Mouse (Mus musculus) hindbrain, embryonic 16.5 days (tissue): Measurements from ENCODE around the gene Cfap43. TPM values are rescaled to one million over a fixed set of nuclear protein-coding genes. Genes with fewer than 3 reads are reported as not detected.

ENCODE experiments used
- ATAC-seq: fragments of 200-750 bp; cut with Nextera tagmentation; 2 replicates; pipeline ENCODE4 v1.8.0; 2017; ENCODE audit warnings: moderate TSS enrichment, moderate library complexity
- H3K27ac ChIP-seq: fragments of 300-500 bp; sonication (generic); 2 replicates; pipeline ENCODE4 v1.5.1; 2014; ENCODE audit warnings: low read depth, mild to moderate bottlenecking, control low read depth, low read length, moderate library complexity
- H3K27me3 ChIP-seq: fragments of 300-500 bp; sonication (generic); replicated peaks from 2 replicates; pipeline ENCODE4 v1.6.1; 2014; ENCODE audit warnings: low read length; ENCODE audit not compliant: control insufficient read depth, insufficient read depth
- H3K36me3 ChIP-seq: fragments of 300-500 bp; sonication (generic); 2 replicates; pipeline ENCODE4 v1.6.1; 2014; ENCODE audit warnings: mild to moderate bottlenecking, low read length, moderate library complexity, mixed read lengths; ENCODE audit not compliant: control insufficient read depth, insufficient read depth
- H3K4me1 ChIP-seq: fragments of 300-500 bp; sonication (generic); 2 replicates; pipeline ENCODE4 v1.6.1; 2014; ENCODE audit warnings: low read depth, low read length; ENCODE audit not compliant: control insufficient read depth, insufficient read depth
- H3K4me2 ChIP-seq: fragments of 300-500 bp; sonication (generic); 2 replicates; pipeline ENCODE4 v1.6.1; 2014; ENCODE audit warnings: mild to moderate bottlenecking, low read length, control low read depth, moderate library complexity
- H3K4me3 ChIP-seq: fragments of 300-500 bp; sonication (generic); 2 replicates; pipeline ENCODE4 v1.5.1; 2014; ENCODE audit warnings: mild to moderate bottlenecking, low read length, control low read depth, moderate library complexity
- H3K9ac ChIP-seq: fragments of 300-500 bp; sonication (generic); 2 replicates; pipeline ENCODE4 v1.6.1; 2014; ENCODE audit warnings: low read depth, mild to moderate bottlenecking, control low read depth, low read length, moderate library complexity
- H3K9me3 ChIP-seq: fragments of 300-500 bp; sonication (generic); 2 replicates; pipeline ENCODE4 v1.6.1; 2014; ENCODE audit warnings: mild to moderate bottlenecking, low read length, moderate library complexity; ENCODE audit not compliant: control insufficient read depth
- WGBS: fragments of 180-500 bp; shearing (Covaris S2); extraction: QIAGEN DNeasy Blood & Tissue Kit; methylation state at CpG from one replicate; pipeline ENCODE4 v1.1.7; 2014; 5-methylcytosine and 5-hydroxymethylcytosine counted together
- polyA plus RNA-seq: library from polyadenylated mRNA; unstranded; fragments of >200 nt; fragmentation: Nextera tagmentation; extraction: Ambion mirVana; gene quantifications from 2 replicates; pipeline ENCODE4 v1.2.1, GENCODE M21; 2015

Gene Cfap43
- polyA plus RNA-seq, 1 experiment from 2014 or later, result 3.0 TPM

DNA sequence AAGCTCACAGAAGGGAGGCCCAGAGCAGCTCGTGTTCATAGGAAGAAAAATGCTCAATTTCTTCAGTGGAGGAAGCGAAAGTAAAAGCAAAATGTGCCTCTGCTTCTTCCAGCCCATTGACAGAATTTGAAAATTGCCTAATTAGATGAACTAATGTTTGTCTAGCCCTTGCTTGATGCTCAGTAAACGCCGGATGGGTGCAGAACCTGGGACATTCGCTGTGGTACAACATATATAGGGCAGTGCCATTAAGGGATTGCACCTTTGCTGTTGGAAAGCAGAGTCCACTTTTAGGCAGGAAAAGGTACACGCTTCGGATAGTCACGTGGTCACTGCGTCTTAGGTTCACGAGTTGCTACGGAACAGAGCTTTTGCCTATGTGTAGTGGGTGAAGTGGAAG is 17.4 kb upstream of the Cfap43 start:
- no peak for ATAC-seq
- no peaks in the 10 kb centered on the region for H3K36me3 ChIP-seq
- H3K27me3 ChIP-seq, result no peaks in the 10 kb centered on the region
- no peak overlapping the region for H3K27ac ChIP-seq
- no peak overlapping the region for H3K9ac ChIP-seq
- H3K9me3 ChIP-seq, result no peaks in the 10 kb centered on the region
- H3K4me2 ChIP-seq, result no peak overlapping the region
- 89% methylated on average over 11 of the region's 11 CpGs for WGBS
- peaks cover 5% of the 10 kb centered on the region; the same call in 1 of the 2 replicates for H3K4me1 ChIP-seq
- no peak overlapping the region for H3K4me3 ChIP-seq

DNA sequence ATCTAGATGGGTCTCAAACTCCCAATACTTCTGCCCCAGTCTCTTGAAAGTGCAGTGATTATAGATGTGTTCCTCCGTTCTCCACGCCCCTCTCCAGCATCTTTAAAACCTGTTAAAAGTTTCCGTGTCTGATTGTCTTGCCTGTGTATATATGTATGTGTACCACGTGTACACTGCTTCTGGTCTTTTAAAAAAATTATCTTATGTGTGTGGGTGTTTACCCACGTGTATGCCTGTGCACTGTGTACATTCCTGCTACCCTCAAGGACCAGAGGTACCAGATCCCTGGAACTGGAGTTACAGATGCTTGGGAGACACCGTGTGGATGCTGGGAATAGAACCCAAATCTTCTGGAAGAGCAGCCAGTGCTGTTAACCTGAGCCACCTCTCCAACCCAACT is 16.4 kb upstream of the Cfap43 start:
- H3K9ac ChIP-seq, result no peak overlapping the region
- 91% methylated on average over 6 of the region's 6 CpGs for WGBS
- no peaks in the 10 kb centered on the region for H3K36me3 ChIP-seq
- no peak overlapping the region for H3K4me2 ChIP-seq
- H3K9me3 ChIP-seq, result no peaks in the 10 kb centered on the region
- H3K4me1 ChIP-seq, result peaks cover 5% of the 10 kb centered on the region; the same call in 1 of the 2 replicates
- ATAC-seq, result no peak
- no peaks in the 10 kb centered on the region for H3K27me3 ChIP-seq
- no peak overlapping the region for H3K27ac ChIP-seq
- no peak overlapping the region for H3K4me3 ChIP-seq

DNA sequence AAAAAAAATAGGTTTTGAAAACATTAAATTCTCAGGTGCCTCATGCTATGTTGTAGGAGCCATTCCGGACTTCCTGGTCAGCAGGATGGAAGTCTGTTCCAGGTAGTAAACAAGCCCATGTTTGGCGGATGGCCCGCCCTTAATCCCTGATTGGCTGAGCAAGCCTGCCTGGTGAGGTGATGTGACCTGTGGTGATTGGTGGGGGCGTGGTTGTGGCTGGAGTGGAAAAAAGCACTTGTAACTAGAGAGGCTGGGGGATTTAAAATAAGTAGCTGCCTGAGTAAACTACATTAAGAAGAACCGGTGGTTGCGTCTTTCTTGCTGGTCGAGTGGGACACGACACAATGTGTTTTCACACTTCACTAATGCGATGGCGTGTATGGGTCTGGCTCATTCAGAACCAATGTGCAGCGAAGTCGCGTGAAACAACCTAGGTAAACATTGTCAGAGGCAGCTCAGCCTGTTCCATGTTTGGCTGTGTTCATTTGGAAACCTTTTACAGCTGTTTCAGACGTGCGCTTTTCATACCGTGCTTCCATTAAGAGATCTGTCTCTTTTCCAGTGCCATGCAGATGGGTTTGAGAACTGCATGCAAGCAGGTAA is 15.7 kb upstream of the Cfap43 start:
- ATAC-seq, result no peak
- Histone ChIP-seq H3K9me3 (no peaks in the 10 kb centered on the region), H3K4me3 (no peak overlapping the region), H3K27me3 (no peaks in the 10 kb centered on the region), H3K4me1 (peaks cover 5% of the 10 kb centered on the region; the same call in 1 of the 2 replicates), H3K4me2 (no peak overlapping the region), H3K9ac (no peak overlapping the region), H3K36me3 (no peaks in the 10 kb centered on the region), H3K27ac (no peak overlapping the region)
- 76% methylated on average over 16 of the region's 16 CpGs for WGBS

DNA sequence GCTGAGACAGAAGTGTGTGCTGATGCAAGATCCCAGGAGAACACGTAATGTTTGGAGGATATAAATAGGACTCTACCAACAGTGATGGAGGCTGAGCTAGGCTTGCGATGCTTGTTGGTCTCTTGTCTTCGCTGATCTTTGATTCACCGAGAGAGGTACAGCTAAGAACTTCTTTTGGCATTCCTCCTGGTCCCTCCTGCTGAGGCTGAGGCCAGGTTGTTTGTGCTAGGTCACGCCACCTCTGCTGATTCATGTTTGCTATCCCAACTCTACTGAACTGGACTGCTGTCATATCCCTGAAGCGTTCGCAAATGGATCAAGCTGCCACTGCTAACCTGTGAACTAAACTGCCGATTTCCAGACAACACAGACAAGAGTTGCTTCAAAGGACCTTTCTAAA is 15.1 kb upstream of the Cfap43 start:
- H3K36me3 ChIP-seq, result no peaks in the 10 kb centered on the region
- no peak overlapping the region for H3K9ac ChIP-seq
- H3K27me3 ChIP-seq, result no peaks in the 10 kb centered on the region
- H3K4me1 ChIP-seq, result peaks cover 5% of the 10 kb centered on the region; the same call in 1 of the 2 replicates
- 91% methylated on average over 8 of the region's 8 CpGs for WGBS
- no peaks in the 10 kb centered on the region for H3K9me3 ChIP-seq
- no peak overlapping the region for H3K4me3 ChIP-seq
- no peak for ATAC-seq
- no peak overlapping the region for H3K4me2 ChIP-seq
- no peak overlapping the region for H3K27ac ChIP-seq

DNA sequence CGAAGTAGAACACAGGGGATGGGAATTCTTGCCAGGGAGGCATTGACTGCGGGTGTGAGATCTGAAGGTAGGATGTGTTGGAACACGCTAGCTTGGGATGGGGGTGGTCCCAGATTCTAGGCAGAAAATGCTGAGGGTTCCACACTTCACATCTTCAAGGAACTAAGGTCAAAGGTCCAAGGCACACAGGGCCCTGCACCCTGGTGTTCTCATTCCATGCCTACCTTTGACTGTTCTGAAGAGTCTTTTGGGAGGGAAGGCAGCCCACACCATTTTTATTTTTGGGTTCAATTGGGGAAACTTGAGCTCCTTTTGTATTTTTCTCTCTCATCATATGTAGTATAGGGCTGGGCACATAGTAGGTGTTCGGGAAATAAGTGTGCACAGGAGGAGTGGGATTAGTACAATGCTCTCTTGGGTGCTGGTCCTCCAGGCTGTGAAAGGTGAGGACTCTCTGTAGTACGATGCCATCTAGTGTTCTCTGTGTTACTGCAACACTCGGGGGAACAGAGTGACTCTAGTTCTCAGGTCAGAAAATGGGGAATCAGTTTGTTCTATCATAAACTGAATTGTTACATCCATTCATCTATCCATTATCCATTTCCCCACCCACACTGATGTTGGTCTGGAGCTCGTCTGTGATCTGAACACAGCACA is 13.0 kb upstream of the Cfap43 start:
- Histone ChIP-seq H3K4me3 (no peak overlapping the region), H3K36me3 (no peaks in the 10 kb centered on the region), H3K4me1 (no peaks in the 10 kb centered on the region), H3K27ac (no peak overlapping the region), H3K9ac (no peak overlapping the region), H3K9me3 (no peaks in the 10 kb centered on the region), H3K4me2 (no peak overlapping the region), H3K27me3 (no peaks in the 10 kb centered on the region)
- ATAC-seq, result peak; percentile 62
- WGBS, result 40% methylated on average over 7 of the region's 7 CpGs

DNA sequence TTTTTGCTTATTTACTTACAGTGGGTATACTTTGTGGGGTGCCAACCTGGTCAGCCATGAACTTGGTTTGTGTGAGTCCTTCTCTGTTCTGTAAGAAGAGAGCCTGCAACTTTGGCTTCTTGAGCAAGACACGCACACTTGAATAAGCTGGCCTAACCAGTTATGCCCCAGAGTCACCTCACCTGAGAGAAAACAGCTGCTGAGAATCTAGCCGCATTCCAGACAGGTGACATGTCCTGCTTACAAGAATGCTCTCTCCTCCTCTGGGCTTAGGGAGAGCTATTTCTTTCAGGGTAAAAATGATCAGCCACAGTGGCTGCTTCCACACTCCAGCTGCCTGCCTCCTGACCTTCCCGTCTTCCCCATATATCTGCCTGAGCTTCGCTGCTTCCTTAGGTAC is 10.0 kb upstream of the Cfap43 start:
- H3K36me3 ChIP-seq, result no peaks in the 10 kb centered on the region
- WGBS, result 77% methylated on average over 4 of the region's 4 CpGs
- H3K27ac ChIP-seq, result no peak overlapping the region
- ATAC-seq, result peak; percentile 6; the same call in 1 of the 2 replicates
- no peaks in the 10 kb centered on the region for H3K4me1 ChIP-seq
- no peaks in the 10 kb centered on the region for H3K27me3 ChIP-seq
- H3K9me3 ChIP-seq, result no peaks in the 10 kb centered on the region
- no peak overlapping the region for H3K9ac ChIP-seq
- no peak overlapping the region for H3K4me2 ChIP-seq
- H3K4me3 ChIP-seq, result no peak overlapping the region

DNA sequence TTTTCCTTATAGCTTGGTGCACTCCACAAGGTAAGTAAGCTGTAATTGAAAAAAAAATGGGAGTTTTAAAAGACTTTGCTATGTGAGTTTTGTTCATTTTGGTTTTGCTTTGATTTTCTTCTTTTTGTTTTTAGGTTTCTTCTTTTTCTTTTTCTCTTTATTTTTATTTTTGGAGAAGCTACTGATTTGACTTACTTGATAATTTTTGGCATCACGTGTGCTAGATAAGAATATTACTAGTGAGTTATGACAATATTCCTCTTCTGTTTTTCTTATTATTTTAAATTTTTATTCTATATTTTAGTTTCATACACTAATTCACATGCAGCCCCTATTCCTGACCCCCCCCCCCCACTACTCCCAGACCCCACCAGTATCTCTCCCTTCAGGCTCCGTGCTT is 7.9 kb upstream of the Cfap43 start:
- Histone ChIP-seq H3K9me3 (no peaks in the 10 kb centered on the region), H3K27ac (no peak overlapping the region), H3K4me3 (no peak overlapping the region), H3K4me1 (no peaks in the 10 kb centered on the region), H3K9ac (no peak overlapping the region), H3K27me3 (no peaks in the 10 kb centered on the region), H3K36me3 (no peaks in the 10 kb centered on the region), H3K4me2 (no peak overlapping the region)
- ATAC-seq, result no peak
- 92% methylated on average over 2 of the region's 2 CpGs for WGBS

DNA sequence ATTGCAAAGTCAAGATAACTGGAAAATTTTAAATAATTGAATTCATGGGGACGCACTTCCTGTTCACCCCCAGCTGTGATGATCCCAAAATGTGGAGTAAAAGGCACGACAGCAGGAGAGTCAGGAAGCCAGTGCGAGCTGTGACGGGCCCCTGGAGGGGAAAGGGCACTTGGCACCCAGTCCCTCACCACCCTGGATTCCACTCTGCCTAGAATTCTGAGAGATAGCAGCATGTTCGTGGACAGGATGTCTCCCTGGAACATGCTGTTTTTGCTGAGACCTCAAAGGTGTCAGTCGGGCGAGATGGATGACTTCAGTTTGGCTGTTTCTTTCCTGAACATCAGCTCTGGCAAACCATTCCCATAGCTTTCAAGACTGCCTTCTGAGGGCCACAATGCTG is 6.7 kb upstream of the Cfap43 start:
- Histone ChIP-seq H3K27ac (no peak overlapping the region), H3K4me3 (no peak overlapping the region), H3K4me2 (no peak overlapping the region), H3K4me1 (no peaks in the 10 kb centered on the region), H3K36me3 (no peaks in the 10 kb centered on the region), H3K9ac (no peak overlapping the region), H3K27me3 (no peaks in the 10 kb centered on the region), H3K9me3 (no peaks in the 10 kb centered on the region)
- WGBS, result 70% methylated on average over 7 of the region's 7 CpGs
- ATAC-seq, result no peak

DNA sequence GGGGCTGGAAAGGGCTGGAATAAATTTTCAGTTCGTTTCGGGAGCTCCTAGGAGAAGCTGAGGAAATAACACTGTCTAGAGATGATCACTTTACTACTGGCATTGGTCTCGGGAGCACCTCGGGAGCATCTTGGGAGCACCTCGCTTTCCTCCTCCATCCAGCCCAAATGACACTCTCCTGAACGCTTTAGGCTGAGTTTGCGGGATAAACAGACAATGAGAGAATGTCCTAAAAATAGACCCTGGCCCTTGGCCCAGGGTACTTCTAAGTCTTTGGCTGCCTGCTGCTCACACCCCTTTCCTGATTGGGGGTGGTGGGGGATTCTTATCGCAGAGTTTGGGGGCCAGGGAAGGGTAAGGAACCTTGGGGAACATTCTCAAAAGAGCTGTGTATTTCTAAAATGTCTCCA is 884 bp upstream of the Cfap43 start:
- WGBS, result 4% methylated on average over 8 of the region's 8 CpGs
- Histone ChIP-seq H3K27ac (no peak overlapping the region), H3K4me2 (peak overlapping the region; percentile 61), H3K36me3 (no peaks in the 10 kb centered on the region), H3K4me3 (peak overlapping the region; percentile 66), H3K9ac (peak overlapping the region; percentile 81; the same call in 1 of the 2 replicates), H3K27me3 (0 out of 2 replicates have a peak, but pooled peaks cover 2% of the 10 kb centered on the region), H3K4me1 (peaks cover 13% of the 10 kb centered on the region), H3K9me3 (no peaks in the 10 kb centered on the region)
- no peak for ATAC-seq
